Mouse (Mus musculus): Measurements from ENCODE around the gene Prkar2b.

The Prkar2b gene

DNA sequence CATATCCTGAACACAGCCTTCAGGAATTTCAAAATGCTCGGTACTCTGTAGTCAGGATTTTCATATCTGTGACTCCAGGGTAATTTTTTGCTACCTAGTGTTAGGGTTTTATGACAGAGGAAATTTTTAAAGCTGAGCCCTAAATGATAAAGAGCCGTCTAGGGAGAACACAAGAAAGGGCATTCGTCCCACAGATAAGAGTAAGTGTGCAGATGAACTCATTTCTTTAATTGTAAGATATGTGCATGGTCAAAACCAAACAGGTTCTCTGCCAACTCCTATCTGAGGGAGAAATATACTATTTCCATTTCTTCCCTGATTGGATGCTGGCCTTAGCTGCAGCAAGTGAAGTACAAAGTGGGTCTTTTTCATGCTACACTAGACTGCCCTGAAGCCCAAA, 137.0 kb downstream of the Prkar2b start:
- DNase-seq (ENCODE audit: low spot score) = no peak

DNA sequence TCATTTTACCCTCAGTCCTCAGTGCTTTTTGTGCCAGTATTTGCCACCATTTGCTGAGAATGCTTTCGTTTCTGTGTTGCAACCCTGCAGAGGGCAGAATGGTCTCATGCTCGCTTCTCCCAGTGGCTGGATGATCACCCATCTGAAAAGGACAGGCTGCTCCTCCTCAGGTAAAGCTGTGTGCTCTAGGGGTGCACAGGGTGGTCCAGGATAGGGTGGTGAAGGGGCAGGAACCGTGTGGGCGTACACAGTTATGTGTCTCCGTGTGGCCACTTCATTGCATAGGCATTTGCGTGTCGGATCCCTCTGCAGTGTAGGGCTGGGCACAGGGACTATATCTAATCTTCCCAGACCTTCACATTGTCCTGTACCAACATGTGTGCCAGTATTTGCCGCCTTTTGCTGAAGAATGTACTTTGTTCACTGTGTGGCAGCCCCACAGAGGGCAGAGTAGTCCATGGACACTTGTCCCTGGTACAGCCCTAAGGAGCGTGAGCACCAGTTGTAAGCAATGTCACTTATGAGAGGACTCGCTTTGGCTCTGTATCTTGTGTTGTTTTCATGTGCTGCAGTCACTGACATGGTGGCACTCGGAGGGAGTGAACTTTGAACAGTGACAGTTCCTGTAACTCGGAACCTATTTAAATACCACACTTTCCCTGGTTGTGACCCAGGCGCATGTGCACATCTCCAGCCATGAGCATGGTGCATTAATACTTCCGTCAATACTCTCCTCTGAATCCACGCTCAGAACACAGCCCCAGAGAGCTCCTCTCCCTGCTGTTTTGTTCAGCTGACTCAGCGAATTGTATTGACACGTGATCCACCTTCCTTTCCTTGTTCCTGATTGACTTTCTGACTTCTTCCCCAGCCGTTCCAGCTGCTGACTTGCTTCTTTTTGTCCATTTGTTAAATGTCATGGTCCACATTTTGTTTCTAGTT, 140.4 kb downstream of the Prkar2b start:
- DNase-seq (ENCODE audit: low spot score) = no peak

- no peak for DNase-seq (ENCODE audit: low spot score)
Observed at GRCm38 (mm10) chr12:31917245-31917644, 143.9 kb downstream of the Prkar2b start.

GRCm38 (mm10) chr12:31916691-31917090, 144.4 kb downstream of the Prkar2b start:
- no peak for DNase-seq (ENCODE audit: low spot score)

GRCm38 (mm10) chr12:31913614-31914013, 147.5 kb downstream of the Prkar2b start:
- DNase-seq (ENCODE audit: low spot score) = no peak

GRCm38 (mm10) chr12:31912966-31913551, 148.0 kb downstream of the Prkar2b start:
- no peak for DNase-seq (ENCODE audit: low spot score)

Data from retina, embryonic 14.5 days (tissue).